Mouse (Mus musculus): ENCODE data around the gene Oxtr. TPM values are rescaled to one million over a fixed set of nuclear protein-coding genes. Genes with fewer than 3 reads are reported as not detected.

Oxtr gene
- polyA plus RNA-seq, 1 experiment from 2014 or later, result not detected

DNA sequence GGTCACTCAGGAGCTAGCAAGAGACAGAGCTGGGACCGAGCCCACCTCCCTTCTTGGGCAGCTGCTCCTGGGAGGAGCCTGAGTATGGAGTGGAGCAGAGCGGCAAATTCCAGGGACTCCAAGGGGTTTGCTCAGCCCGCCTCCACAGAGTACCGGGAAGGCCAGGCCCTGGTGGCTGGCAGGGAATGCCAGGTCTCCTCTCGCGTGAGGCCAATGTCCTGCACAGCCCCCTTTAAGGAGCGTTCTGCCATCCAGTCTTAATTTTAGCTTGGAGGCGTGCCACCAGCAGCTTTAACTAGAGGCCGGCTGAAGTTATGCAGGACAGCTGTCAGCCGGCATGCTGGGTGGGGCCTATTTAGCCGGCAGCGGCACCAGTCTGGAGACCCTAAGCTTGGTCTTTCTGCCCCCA lies 30.4 kb downstream of the Oxtr start, which contains the start of gene Cav3:
TSS of gene Cav3 (plus strand) at position 165 of the 409 bp plus-strand sequence.
- H3K36me3 ChIP-seq (ENCODE audit: inconsistent target), result no peaks in the 10 kb centered on the region
- WGBS (ENCODE audit: missing documents), result 92% methylated on average over 12 of the region's 12 CpGs
- H3K27ac ChIP-seq, result no peak within 1 kb of the TSS
- no peak within 1 kb of the TSS for H3K4me3 ChIP-seq (ENCODE audit: inconsistent target)
- no peaks in the 10 kb centered on the region for H3K79me2 ChIP-seq (ENCODE audit: inconsistent target)

DNA sequence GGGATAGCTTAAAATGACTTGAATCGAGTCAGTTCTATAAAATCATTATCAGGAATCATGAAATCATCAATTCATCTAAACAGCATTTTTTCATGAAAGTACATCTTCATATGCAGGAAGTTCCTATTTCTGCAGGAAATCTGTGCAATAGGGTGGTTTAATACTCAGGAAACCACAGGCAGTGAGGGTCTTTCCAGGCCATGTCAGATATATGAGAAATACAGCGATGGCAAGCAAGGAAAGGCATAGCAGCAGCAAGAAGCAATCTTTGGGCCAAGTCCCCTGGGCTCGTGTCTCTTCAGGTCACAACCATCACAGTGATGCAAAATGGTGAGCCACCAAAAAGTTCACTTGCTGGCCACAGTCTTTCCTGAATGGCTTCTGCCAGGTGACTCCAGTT lies 44.1 kb downstream of the Oxtr start:
- no peak overlapping the region for H3K27ac ChIP-seq
- H3K4me3 ChIP-seq (ENCODE audit: inconsistent target), result no peak overlapping the region
- WGBS (ENCODE audit: missing documents), result 17% methylated on average over 3 of the region's 3 CpGs
- H3K79me2 ChIP-seq (ENCODE audit: inconsistent target), result no peaks in the 10 kb centered on the region
- H3K36me3 ChIP-seq (ENCODE audit: inconsistent target), result no peaks in the 10 kb centered on the region

DNA sequence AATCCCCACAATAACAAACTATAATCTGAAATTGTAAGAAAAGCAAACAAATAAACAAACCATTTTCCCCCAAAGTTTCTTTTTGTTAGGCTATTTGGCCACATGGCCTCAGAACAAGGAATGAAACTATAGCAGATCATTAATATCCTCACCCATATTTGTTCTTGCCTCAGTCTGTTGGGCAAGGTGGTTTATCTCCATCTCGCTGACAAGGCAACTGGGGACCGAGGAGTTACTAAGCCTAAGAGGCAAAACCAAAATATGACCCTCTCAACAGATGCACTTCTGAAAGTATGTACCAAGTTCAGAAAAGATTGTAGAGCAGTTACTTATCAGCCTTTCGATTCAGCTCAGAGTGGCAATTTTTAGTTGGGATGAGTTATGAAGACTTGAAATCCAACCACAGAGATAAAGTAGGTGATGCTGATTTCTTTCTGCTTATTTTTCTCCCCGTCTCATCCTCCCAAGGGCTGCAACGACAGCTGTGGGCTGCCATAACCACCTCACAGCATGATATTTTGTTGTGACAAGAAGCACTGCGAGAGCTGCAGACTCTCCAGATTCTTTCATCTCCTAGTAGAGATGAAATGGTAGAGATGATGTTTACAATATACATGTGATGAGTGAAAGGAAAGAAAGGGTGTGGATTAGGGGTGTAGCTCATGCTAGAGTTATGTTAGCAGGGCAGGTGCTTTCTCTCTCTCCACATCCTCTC lies 63.6 kb downstream of the Oxtr start:
- no peaks in the 10 kb centered on the region for H3K79me2 ChIP-seq (ENCODE audit: inconsistent target)
- H3K36me3 ChIP-seq (ENCODE audit: inconsistent target), result no peaks in the 10 kb centered on the region
- 77% methylated on average over 6 of the region's 6 CpGs for WGBS (ENCODE audit: missing documents)
- no peak overlapping the region for H3K4me3 ChIP-seq (ENCODE audit: inconsistent target)
- H3K27ac ChIP-seq, result no peak overlapping the region

DNA sequence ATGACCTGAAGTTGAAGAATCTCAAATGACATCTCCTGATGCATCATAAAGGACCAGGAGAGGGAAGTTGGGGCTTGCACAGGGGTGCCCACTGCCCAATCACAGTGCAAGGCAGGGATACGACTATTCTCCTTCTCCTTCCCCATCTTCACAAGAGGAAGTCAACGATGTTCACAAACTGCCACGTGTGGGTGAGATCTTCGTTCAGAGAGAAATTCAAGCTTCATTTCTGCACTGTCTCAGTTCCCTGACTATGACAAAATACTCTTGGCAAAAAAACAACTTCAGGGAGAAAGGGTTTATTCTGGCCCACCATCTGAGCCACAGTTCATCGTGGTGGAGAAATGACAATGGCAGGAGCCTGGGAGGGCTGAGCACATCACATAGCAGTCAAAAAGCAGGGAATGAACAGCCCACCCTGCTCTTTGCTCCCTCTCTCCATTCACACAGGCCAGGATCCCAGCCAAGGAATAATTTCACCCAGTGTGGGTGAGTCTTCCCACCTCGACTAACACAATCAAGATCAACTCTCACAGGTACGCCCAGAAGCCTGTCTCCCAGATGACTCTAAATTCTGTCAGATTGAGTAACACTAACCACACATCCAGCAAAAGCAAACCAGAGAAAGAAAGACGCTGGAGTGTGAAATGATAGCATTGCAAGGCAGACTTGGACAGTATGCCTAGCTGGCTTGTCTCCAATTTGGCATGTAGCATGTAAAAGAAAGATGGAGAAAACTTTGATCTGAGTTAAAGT lies 65.8 kb downstream of the Oxtr start:
- WGBS (ENCODE audit: missing documents), result 78% methylated on average over 8 of the region's 8 CpGs
- H3K4me3 ChIP-seq (ENCODE audit: inconsistent target), result no peak overlapping the region
- H3K27ac ChIP-seq, result no peak overlapping the region
- H3K79me2 ChIP-seq (ENCODE audit: inconsistent target), result no peaks in the 10 kb centered on the region
- H3K36me3 ChIP-seq (ENCODE audit: inconsistent target), result no peaks in the 10 kb centered on the region

Other genes starting within 250 kb of the Oxtr start
- not detected in 3 replicates for gene Lmcd1, start 216.2 kb downstream of the Oxtr start, polyA plus RNA-seq (2018)
- not detected in 3 replicates for gene Ssu2, start 101.9 kb downstream of the Oxtr start, polyA plus RNA-seq (2018)
- not detected in 3 replicates for gene Cav3, start 30.4 kb downstream of the Oxtr start, polyA plus RNA-seq (2018)
- 2.3 to 10.0 TPM (median 4.8 TPM) in 3 replicates for gene Rad18, start 206.7 kb upstream of the Oxtr start, polyA plus RNA-seq (2018)